Comparison of ENCODE assay signal across 8 mouse cellular contexts in the genomic region with DNA sequence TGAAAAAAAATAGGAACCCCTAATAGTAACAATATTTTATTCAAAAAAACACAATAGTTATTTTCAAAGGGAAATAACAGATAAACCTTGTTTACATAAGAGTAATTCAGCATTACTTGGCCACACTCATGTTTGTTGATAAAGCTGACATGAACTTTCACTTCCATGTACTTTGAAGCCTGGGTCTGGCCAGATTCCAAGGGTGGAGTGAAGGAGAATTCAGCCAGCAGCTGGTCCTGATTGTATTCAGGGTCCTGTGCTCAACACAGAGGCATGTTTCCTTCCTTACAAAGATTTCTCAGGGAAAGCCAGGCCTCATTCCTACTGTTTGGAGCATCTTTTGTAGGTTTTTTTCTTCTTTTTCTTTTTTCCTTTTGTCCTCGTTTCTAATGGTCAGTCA.
DNase-seq lines count a peak whose midpoint lies in the region; ATAC-seq and TF ChIP-seq lines count a peak whose summit lies in the region.

No protein-coding gene starts in this region.

- no peak for TF ChIP-seq CTCF in liver, postnatal 0 days (IDR thresholded peaks at IDR 0.05; ENCODE audit: low read depth)

- no peaks in the 10 kb centered on the region for H3K9me3 ChIP-seq in heart, embryonic 13.5 days
- no peaks in the 10 kb centered on the region for H3K9me3 ChIP-seq in liver, postnatal 0 days (ENCODE audit: low read length)

- peaks cover 8% of the 10 kb centered on the region for H3K4me1 ChIP-seq in heart, embryonic 13.5 days
- no peaks in the 10 kb centered on the region for H3K4me1 ChIP-seq in liver, postnatal 0 days (ENCODE audit: insufficient read depth)

- WGBS in heart, embryonic 13.5 days, result 30% methylated on average over 1 of the region's 1 CpGs
- WGBS in liver, postnatal 0 days (ENCODE audit: insufficient replicate concordance), result 31% methylated on average over 1 of the region's 1 CpGs

- no peak for ATAC-seq in heart, embryonic 13.5 days (ENCODE audit: extremely low read depth, insufficient number of reproducible peaks, low FRiP score, low TSS enrichment)
- ATAC-seq in liver, postnatal 0 days, result no peak

- H3K4me2 ChIP-seq in heart, embryonic 13.5 days, result no peak overlapping the region
- H3K4me2 ChIP-seq in liver, postnatal 0 days (ENCODE audit: low read depth, low read length), result no peak overlapping the region

- no peak for TF ChIP-seq EP300 in liver, postnatal 0 days (IDR thresholded peaks at IDR 0.05; ENCODE audit: low read depth)

- no peak overlapping the region for H3K4me3 ChIP-seq in heart, embryonic 13.5 days
- H3K4me3 ChIP-seq in liver, postnatal 0 days (ENCODE audit: low read depth, low read length), result no peak overlapping the region

- peak overlapping the region; percentile 20; the same call in 1 of the 2 replicates for H3K27ac ChIP-seq in heart, embryonic 13.5 days (replicated peaks)
- H3K27ac ChIP-seq in liver, postnatal 0 days (ENCODE audit: low read depth), result no peak overlapping the region

- H3K9ac ChIP-seq in heart, embryonic 13.5 days, result no peak overlapping the region
- no peak overlapping the region for H3K9ac ChIP-seq in liver, postnatal 0 days (replicated peaks)

- no peaks in the 10 kb centered on the region for H3K27me3 ChIP-seq in heart, embryonic 13.5 days (replicated peaks)
- H3K27me3 ChIP-seq in liver, postnatal 0 days (ENCODE audit: insufficient read depth, low read length), result no peaks in the 10 kb centered on the region

- peak; percentile 22 for DNase-seq in embryo, embryonic 10 days (ENCODE audit: low spot score)
- no peak for DNase-seq in embryo, embryonic 9.5 days (ENCODE audit: extremely low spot score)
- peak; percentile 32 for DNase-seq in adrenal gland, adult 8-10 months
- DNase-seq in liver, postnatal 0 days, result peak; percentile 41
- DNase-seq in thymus, adult 18-20 months, result no peak
- no peak for DNase-seq in spleen, postnatal 4 days (ENCODE audit: low spot score in 2 of 2)
- DNase-seq in right cerebral cortex, postnatal 36 days (ENCODE audit: low spot score in 2 of 2), result no peak

- H3K36me3 ChIP-seq in heart, embryonic 13.5 days, result no peaks in the 10 kb centered on the region
- no peaks in the 10 kb centered on the region for H3K36me3 ChIP-seq in liver, postnatal 0 days (replicated peaks; ENCODE audit: insufficient read depth, low read length)

Comparison
In these comparisons a context has a peak if more than half of its experiments do, and no peak if none do; other contexts are left out.
1. DNase-seq: peak in embryo, embryonic 10 days (single experiment), adrenal gland, adult 8-10 months (single experiment) and liver, postnatal 0 days (single experiment); none in embryo, embryonic 9.5 days (single experiment), thymus, adult 18-20 months (0 of 2), spleen, postnatal 4 days (0 of 2) and right cerebral cortex, postnatal 36 days (0 of 2).